Mouse (Mus musculus): Measurements from ENCODE around the gene Olfr606.
"Not testable (repeated sequence)": the region's sequence is repeated elsewhere in the genome, so short reads cannot be mapped to it uniquely, and the experiment has no call there.

DNA sequence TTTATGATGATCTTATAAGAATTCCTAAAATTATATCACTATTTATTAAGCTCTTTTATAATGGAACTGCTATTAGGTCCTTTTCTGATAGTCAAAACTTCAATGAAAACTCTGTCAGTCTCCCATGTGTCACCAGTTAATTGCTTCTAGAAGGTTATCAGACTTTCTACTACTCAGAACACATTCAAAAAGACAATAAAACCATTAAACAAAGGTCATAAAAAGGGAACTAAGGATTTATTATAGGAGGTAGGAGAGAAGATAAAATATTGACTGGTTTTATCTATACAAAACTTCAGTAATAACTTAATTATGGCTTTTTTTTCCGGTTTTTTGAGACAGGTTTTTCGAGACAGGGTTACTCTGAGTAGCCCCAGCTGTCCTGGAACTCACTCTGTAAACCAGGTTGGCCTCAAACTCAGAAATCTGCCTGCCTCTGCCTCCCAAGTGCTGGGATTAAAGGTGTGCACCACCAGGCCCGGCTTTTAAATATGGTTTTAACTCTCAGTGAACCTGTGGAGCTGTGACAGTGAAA, 42.3 kb upstream of the Olfr606 start:
- not testable (repeated sequence) for TF ChIP-seq ZNF384 (IDR thresholded peaks at IDR 0.05; ENCODE audit: low read depth, low read length); MAFK (IDR thresholded peaks at IDR 0.05; ENCODE audit: insufficient read depth, low read depth, low read length); HCFC1 (IDR thresholded peaks at IDR 0.05; ENCODE audit: borderline replicate concordance, insufficient read depth, low read length)

Data from ES-E14 (cell line).